Mouse (Mus musculus): ENCODE measurements at regions not wholly inside any gene's neighbourhood (a gene's known extent, or its start where the extent isn't known, plus 50 kb on each side); places are given as distances from the start of the nearest gene placed in this dataset.

- TF ChIP-seq POLR2A (IDR thresholded peaks at IDR 0.05; ENCODE audit: low read depth, low read length) (no peak), CTCF (IDR thresholded peaks at IDR 0.05; ENCODE audit: extremely low read depth, insufficient read length, insufficient replicate concordance, low read depth, low read length) (no peak)
Observed at GRCm38 (mm10) chr6:31823616-31824015, 226.4 kb upstream of the 1700012A03Rik start.
